Mouse (Mus musculus): Measurements from ENCODE around the gene Paqr9.

Paqr9 gene

GRCm38 (mm10) chr9:95578366-95578895 lies 19.0 kb downstream of the Paqr9 start:
- DNase-seq (ENCODE audit: low spot score): no peak

DNA sequence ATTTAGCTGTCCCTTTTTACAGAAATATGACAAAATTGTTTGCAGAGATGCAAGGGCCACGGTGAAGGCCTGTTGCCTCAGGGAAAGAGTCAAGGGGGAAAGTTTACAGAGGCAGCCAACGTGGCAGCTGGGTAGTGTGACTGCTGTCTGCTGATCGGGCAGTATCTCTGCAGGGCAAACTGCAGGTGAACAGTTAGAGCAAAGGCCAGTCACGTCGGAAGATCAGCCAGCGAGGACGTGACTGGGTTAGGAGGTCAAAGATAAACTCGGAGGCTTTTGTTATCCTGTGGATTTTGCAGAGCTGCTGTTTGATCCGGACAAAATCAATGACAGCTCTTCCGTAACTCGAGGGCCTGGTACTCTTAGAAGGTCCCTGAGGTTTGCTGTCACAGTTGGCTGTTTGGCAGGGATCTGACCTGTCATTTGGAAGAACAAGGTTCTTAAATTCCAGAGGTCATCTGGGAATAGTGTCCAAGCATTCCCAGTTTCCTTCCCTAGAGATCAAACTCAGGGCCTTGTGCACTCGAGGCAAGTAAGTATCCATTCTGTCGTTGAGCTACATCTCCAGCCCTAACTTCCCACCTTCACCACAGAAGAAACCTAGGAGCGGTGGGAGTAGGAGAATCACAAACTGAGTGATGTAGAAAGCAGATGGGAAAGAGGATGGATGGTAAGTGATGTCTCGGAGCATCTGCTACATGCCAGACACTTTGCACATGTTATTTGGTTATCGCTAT lies 21.7 kb downstream of the Paqr9 start:
- DNase-seq (ENCODE audit: low spot score): no peak

DNA sequence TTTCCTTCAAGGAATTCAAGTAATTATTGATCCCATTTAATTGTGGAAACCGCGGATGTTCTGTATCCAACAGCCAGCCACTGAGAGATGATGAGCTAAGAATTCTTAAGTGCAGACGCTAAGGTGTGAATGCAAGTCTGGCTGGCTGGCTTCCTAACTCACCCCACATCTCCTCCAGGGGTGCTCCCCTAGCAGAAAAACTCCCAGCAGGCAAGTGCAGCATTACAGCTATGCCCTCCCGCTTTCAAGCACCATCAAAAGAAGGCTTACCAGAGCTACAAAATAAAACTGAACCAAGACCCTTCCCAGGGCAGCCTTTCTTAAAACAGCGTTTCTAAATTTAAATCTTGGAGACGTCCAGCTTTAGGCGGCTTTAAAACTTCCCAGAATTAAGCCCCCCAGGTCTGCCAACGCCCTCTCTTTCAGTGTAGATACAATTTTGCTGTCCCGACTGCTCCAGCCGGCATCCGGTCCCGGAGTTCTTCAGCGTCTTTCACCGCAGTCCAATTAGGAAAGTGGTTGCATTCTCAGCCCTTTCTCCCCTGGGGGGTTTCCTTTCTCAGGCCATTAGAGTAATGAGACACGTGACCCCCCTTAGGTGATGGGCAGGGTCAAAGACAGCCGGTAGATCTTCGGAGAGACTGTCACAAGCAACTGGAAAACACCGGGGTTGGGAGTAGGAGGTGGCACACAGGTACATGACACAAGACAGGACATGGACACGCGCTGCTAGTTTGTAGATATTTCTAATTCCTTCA lies 22.5 kb downstream of the Paqr9 start:
- DNase-seq (ENCODE audit: low spot score): no peak

DNA sequence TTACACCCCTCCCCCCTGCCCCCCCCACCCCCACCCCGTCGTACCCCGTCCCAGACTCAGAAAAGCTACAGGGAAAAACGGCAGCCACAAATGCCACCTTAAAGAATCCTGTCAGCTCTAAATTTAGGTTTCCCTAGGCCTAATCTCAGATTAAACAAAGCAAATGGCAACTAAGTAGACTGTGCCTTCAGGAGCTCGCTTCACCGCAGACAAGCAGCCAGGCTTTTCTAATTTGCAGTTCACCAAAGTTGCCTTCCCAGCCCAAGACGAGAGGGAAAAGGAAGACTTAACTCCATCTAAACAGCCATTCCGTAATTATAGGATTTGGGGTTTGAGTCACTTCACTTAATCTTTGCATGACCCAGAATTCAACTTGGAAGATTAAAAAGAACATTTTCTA lies 23.1 kb downstream of the Paqr9 start:
- DNase-seq (ENCODE audit: low spot score): no peak

- DNase-seq (ENCODE audit: low spot score): no peak
Measured at GRCm38 (mm10) chr9:95586046-95586445, 26.6 kb downstream of the Paqr9 start.

GRCm38 (mm10) chr9:95588070-95588469 lies 28.6 kb downstream of the Paqr9 start:
- DNase-seq (ENCODE audit: low spot score): no peak

DNA sequence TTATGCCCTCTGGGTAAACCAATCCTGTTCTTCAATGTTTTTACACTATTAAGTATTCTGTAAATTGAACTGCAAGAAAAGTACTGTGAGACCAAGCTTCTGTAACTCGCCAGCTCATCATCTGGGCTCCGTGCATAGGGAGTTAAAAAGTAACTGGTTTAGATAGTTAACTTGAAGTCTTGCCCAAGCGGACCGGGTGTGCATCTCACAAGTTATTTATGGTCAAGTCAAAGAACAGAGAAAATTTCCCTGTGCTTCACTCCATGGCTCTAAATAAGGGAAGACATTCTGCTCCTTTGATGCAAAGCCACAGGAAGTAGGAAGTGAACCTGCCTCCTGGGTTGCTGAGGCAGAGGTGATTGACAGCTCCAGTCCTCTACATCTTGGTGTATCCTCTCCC lies 34.8 kb downstream of the Paqr9 start:
- no peak for DNase-seq (ENCODE audit: low spot score)

DNA sequence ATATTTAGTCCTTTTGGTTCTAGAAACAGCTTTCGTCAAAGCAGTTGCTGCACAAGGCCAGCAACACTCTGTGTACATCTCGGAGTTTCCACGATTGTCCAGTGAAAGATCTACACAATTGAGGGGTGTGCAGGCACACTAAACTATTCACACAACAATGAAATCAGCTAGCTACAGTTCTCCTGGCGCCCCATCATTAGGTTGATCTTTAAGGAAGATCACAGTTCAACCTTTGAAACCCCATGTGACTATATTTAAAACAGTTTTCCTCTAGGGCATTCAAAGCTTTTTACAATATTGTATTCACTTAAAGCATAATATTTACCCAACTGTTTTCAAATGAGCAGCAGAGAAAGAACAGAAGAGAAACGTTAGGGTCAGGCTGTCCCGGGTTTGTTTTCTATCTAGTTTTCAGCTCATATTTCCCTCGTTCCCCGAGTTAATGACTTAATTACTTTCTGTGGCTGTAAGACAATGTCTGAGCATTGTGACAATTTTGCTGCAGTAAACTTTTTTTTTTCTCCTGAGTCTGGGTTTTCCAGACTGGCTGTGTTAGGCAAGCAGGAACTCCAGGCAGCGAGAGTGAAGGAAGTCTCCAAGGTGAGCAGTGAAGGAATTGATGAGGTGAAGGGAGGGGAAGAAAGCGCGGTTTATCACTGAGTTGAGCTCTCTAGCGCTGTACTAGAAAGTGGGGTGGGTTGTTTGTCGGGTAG lies 38.2 kb downstream of the Paqr9 start:
- no peak for DNase-seq (ENCODE audit: low spot score)

GRCm38 (mm10) chr9:95598179-95598721 lies 38.8 kb downstream of the Paqr9 start:
- DNase-seq (ENCODE audit: low spot score): no peak

- no peak for DNase-seq (ENCODE audit: low spot score)
Measured at GRCm38 (mm10) chr9:95599399-95599798, 39.9 kb downstream of the Paqr9 start.

DNA sequence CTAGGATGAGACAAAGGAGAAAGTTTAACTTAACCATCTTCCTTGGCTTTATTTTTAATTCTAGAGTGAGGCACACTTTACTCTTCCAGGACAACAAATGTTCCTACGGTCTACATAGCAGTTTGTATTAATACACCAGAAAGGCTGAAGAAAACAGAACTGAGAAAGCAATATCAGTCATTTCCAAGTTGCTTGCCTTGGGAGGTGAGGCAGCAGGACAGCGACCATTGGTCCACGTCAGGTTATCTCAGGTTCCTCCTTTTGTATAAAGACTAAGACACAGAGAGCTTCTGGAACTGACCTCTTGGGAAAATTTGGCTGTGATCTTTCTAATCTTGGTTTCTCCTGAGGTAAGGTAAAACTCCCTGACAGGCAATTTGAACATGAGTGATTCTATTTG lies 43.4 kb downstream of the Paqr9 start:
- no peak for DNase-seq (ENCODE audit: low spot score)

DNA sequence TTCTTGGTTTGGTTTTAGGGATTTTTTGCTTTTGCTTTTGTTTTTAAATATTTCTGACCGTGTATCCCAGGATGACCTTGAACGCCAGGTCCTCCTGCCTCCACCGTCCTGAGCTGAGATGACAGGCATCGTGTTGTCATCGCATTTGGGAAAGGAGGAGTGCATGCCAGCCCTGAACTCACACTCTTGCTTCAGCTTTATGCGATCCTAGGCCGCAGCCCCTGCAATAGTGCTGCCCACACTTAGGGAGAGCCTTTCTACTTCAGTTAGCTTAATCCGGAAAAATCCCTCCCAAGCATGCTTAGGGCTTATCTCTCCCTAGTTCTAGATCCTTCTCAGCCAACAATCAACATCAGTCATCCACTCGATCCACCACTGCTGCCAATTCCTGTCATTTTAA lies 43.9 kb downstream of the Paqr9 start:
- no peak for DNase-seq (ENCODE audit: low spot score)

- DNase-seq (ENCODE audit: low spot score): no peak
Measured at GRCm38 (mm10) chr9:95607196-95607595, 47.7 kb downstream of the Paqr9 start.

DNA sequence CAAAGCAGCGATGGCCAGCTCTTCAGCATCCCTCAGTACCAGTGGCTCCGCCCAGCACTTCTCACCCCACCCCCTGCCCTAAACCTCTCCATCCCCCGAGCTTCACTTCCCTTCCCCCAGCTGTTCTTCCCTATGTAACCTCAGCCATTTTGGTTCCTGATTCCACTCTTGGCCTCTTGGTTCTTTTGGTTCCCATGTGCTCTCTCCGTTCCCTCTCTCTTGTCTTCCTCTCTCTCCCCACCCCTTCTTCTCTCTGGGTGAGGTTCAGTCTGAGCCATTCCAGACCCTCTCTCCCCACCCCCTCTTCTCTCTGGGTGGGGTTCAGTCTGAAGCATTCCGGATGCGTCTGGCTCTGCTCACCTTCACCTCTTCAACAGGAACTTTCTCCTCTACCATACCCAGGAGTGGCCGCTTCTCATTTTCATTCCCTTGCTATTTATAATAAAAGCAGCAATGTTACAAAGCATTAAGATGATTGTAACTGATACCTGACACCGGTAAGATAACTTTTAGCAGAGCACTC lies 52.9 kb downstream of the Paqr9 start:
- DNase-seq (ENCODE audit: low spot score): no peak

DNA sequence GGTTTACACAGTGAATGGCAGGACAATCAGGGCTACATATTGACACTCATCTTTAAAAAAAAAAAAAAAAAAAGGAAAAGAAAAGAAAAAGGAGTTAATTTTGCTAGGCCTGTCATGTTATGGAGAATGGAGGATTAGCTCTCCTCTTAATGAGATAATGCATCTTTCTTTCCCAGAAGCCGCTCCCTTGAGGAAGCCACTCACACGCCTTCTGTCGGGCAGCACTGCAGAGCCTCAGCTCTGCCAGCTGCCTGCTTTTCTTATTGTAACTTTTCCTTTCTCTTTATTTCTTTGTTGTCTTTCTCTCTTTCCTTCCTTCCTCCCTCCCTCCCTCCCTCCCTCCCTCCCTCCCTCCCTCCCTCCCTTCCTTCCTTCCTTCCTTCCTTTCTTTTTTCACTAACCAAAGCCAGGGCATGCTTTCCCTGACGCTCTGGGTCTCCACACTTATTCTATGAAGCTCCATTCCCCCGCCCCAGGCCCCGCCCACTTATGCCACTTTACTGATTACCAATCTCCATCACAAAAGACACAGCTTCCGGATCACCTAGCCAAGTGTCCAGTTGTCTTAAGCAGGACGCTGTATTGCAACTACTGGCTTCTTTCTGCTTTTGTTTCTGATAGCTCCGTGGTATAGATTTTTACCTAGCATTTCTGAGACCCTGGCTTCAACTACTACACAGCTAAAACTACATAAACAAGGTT lies 54.1 kb downstream of the Paqr9 start:
- no peak for DNase-seq (ENCODE audit: low spot score)

DNA sequence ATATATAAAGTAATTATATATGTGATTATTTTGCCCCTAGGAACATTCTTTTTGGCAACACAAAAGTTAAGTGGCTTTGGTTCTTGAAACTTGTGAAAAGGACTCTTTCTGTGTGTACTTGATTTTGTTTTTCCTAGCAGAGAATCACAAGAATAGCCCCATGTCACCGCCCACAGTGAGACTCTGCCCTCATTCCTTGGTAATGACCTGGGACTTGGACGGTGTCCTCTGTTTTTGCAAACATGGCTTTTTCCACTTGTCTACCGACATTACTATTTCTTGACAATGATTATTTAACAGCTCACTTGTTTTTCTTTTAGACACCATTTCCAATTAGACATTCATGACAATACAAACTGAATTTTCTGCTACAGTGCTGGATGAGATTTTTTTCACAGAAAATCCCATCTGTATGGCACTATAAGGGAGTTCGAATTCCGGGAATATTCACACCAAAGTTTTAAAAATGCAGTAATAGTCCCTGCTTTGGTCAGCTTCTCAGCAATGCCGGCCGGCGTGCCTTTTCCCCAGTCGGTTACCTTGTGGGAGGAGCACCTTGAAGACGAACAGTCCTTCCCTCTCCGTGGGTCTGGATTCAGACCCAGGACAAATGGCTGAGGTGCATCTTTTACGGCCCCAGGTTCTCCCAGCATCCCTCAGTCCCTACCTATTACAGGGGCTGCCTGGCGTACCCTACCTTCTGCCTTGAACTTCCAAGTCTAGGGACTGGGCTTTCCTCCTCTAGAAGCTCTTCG lies 55.6 kb downstream of the Paqr9 start:
- no peak for DNase-seq (ENCODE audit: low spot score)

DNA sequence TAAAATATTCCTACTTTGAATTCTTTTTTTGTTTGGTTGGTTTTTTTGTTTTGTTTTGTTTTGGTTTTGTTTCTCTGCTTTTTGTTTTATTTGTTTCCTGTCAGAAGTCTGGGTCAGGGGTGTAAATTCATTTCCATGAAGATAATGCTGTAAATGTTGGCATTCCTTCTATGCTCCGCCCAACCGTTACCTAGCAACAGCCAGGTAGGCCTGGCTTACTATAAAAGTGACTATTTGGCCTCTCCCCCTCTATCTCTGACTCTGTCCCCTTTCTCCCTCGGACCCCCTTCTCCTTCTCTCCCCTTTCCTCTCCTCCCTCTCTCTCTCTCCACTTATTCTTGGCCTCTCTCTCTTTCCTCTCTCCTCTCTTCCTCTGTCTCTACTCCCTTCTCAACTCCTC lies 56.5 kb downstream of the Paqr9 start:
- DNase-seq (ENCODE audit: low spot score): no peak
